Mouse (Mus musculus) testis, adult 2 months (tissue): Measurements from ENCODE around the gene Casz1. TPM values are rescaled to one million over a fixed set of nuclear protein-coding genes. Genes with fewer than 3 reads are reported as not detected.

Experiments used
- H3K27ac ChIP-seq: fragments of 200-500 bp; 2 replicates; pipeline ENCODE4 v1.5.1; 2012; ENCODE audit warnings: low read depth, low read length; ENCODE audit not compliant: control insufficient read depth, insufficient read depth
- H3K27me3 ChIP-seq: fragments of 200-500 bp; 2 replicates; pipeline ENCODE4 v1.6.1; 2012; ENCODE audit warnings: mild to moderate bottlenecking, low read length, moderate library complexity; ENCODE audit not compliant: control insufficient read depth, insufficient read depth
- H3K36me3 ChIP-seq: fragments of 200-500 bp; 2 replicates; pipeline ENCODE4 v1.6.1; 2012; ENCODE audit warnings: mild to moderate bottlenecking, low read length; ENCODE audit not compliant: control insufficient read depth, insufficient read depth
- H3K4me1 ChIP-seq: fragments of 200-500 bp; 2 replicates; pipeline ENCODE4 v1.6.1; 2012; ENCODE audit warnings: low read length; ENCODE audit not compliant: control insufficient read depth, insufficient read depth
- H3K4me3 ChIP-seq: fragments of 200-500 bp; 2 replicates; pipeline ENCODE4 v1.5.1; 2012; ENCODE audit warnings: low read depth, mild to moderate bottlenecking, low read length, moderate library complexity, mixed read lengths; ENCODE audit not compliant: control insufficient read depth
- CTCF ChIP-seq: fragments of 200-500 bp; IDR thresholded peaks from 2 replicates; pipeline ENCODE4 v1.5.1; 2012; ENCODE audit warnings: low read depth, mild to moderate bottlenecking, inconsistent platforms, low read length, moderate library complexity; ENCODE audit not compliant: control insufficient read depth, insufficient read depth, insufficient replicate concordance
- POLR2A ChIP-seq: fragments of 200-500 bp; IDR thresholded peaks from 2 replicates; pipeline ENCODE4 v1.6.1; 2012; ENCODE audit warnings: low read depth, mild to moderate bottlenecking, inconsistent platforms, low read length, moderate library complexity; ENCODE audit not compliant: control insufficient read depth
- polyA plus RNA-seq: library from polyadenylated mRNA; depleted of rRNA; stranded (reverse); fragments of >200 nt; gene quantifications from 2 replicates; pipeline ENCODE4 v1.2.3, GENCODE M21; 2012

The Casz1 gene
- polyA plus RNA-seq, 1 experiment = 8.5 TPM

DNA sequence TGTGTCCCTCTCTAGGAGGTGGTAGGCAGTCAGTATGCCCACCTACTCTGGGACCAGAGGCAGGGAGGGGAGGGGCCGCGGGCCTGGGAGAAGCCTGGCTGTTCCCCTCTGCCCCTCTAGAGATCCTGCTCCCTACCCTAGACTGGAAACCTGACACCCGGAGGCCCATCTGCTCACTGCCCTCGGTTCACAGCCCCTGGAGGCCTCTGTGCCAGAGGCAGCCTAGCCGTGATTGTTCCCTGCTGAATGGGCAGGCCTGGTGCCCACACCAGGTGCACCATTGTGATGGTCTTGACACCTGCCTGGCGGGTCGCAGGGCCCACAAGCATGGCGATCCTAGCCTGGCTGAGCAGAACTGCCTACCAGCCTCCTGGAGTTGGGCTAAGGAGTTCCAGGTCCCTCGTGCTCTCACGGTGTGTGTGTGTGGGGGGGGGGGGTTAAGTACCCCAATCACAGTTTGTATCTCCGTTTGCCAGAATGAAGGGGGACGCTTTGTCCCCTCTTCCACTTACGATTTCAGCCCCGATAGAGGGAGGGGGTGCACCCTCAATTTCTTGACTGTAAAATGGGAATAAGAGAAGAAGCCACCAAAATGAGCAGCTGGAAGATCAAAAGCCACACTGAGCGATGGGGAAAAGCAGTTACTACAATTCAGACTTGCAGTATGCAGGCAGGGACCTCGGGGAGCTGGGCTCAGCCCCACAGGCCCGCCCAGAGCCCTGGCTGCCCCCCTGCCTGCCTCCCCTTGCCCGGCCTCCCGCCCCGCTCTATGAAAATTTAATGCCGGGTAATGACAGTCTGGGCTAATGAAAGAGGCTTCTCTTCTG lies 33.4 kb upstream of the Casz1 start:
- H3K36me3 ChIP-seq = no peaks in the 10 kb centered on the region
- H3K4me3 ChIP-seq = peak overlapping the region; percentile 53
- H3K27me3 ChIP-seq = no peaks in the 10 kb centered on the region
- H3K27ac ChIP-seq = no peak overlapping the region
- peak; percentile 26; the same call in 1 of the 2 replicates for TF ChIP-seq POLR2A
- TF ChIP-seq CTCF = no peak
- H3K4me1 ChIP-seq = peaks cover 4% of the 10 kb centered on the region; the same call in 1 of the 2 replicates

DNA sequence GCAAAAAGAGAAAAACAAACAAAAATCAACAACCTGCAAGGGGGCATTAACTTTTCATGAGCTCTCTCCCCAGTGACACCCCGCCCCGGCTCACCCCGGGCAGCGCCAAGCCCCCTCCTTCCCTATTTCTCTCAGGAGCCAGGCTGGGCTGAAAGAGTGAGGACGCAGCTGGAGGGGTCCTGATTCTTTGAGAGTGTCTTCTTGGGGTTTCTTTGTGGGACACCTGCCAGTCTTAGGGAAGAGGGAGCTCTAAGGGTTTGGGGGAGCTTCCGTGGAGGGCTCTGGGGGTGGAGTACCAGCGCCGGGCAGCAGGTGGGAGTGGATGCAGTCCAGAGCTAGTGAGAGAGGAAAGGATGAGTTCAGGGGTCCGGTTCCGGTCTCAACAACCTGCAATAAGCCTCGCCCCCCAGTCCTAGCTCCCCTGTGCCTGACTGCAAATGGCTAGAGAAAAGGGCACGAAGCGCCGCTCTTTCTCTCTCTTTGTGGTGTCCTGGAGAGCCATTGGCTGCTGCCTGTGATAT lies 32.8 kb upstream of the Casz1 start:
- H3K4me1 ChIP-seq = peaks cover 4% of the 10 kb centered on the region; the same call in 1 of the 2 replicates
- no peak overlapping the region for H3K27ac ChIP-seq
- H3K36me3 ChIP-seq = no peaks in the 10 kb centered on the region
- TF ChIP-seq POLR2A (no peak), CTCF (no peak)
- peak overlapping the region; percentile 4 for H3K4me3 ChIP-seq
- H3K27me3 ChIP-seq = no peaks in the 10 kb centered on the region

DNA sequence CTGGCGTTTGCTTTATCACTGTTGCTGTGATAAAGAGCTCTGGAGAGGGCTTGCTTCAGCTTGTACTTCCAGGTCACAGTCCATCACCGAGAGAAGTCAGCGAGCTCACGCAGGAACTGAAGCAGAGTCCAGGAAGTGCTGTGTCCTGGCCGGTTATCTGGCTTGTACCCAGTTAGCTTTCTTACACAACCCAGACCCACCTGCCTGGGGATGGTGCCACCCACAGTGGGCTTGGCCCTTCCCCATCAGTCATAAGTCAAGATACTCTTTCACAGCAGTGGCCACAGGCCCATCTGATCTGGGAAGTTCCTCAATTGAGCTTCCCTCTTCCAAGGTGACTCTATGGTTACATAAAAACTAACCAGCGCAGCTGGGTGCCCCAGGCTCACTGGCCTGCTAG lies 31.6 kb upstream of the Casz1 start:
- no peak overlapping the region for H3K27ac ChIP-seq
- TF ChIP-seq CTCF (no peak), POLR2A (no peak)
- peaks cover 4% of the 10 kb centered on the region; the same call in 1 of the 2 replicates for H3K4me1 ChIP-seq
- no peak overlapping the region for H3K4me3 ChIP-seq
- no peaks in the 10 kb centered on the region for H3K36me3 ChIP-seq
- H3K27me3 ChIP-seq = no peaks in the 10 kb centered on the region

DNA sequence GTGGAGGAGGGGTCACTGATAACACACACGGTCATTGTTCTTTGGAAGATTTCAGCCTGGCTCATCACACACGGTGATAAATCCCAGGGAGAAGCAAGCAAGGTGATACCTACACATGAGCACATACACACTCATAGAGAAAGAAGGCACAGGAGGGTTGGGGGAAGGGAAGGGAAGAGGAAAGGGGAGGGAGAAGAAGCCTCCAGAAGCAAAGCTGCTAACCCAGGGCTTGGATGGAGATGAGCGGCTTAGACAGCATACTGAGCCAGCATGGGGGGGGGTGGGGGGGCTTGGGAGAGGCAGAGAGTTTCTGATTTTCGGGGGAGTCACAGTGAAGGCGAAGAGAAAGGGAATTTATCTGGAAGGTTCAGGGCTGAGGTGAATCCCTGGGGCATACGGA lies 30.2 kb upstream of the Casz1 start:
- H3K4me3 ChIP-seq = no peak overlapping the region
- H3K4me1 ChIP-seq = peaks cover 4% of the 10 kb centered on the region; the same call in 1 of the 2 replicates
- H3K27ac ChIP-seq = no peak overlapping the region
- TF ChIP-seq POLR2A (no peak), CTCF (no peak)
- H3K27me3 ChIP-seq = no peaks in the 10 kb centered on the region
- H3K36me3 ChIP-seq = no peaks in the 10 kb centered on the region

DNA sequence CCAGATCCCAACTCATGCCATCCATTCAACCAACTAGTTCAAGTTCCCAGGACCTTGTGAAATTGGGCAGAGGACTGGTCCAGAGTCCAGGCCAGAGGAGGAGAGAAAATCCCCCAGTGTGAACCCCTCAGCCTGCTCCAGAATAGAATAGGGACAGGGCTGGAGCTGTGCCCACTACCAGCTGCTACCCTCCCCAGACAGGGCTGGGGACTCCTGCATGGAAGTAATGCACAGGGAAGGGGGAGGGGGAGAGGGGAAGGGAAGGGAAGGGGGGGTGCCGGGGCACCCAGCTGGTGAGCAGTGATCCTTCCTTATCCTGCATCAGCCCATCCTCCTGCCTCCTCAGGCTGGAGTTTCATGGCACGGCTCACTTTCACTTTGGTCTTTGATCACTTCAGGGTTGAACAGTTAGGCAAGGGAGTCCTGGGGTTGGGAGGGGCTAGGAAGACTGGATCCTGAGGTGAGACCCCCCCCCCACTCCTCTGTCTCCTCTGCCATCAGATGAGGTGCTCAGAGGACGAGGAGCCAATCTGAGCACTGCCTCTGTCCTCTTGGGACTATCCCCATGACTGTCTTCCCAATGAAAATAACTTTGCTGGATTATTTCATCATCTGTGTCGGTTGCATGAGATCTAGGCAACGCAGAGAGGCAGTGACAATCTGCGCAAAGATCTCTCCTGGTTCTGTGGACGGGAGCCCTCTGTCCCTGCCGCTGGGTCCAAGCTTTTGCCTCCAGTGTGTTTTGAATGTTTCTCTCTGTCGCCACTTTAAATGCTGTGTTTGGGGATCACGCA lies 28.6 kb upstream of the Casz1 start:
- Histone ChIP-seq H3K27me3 (no peaks in the 10 kb centered on the region), H3K4me3 (no peak overlapping the region), H3K4me1 (peaks cover 1% of the 10 kb centered on the region; the same call in 1 of the 2 replicates), H3K36me3 (no peaks in the 10 kb centered on the region), H3K27ac (no peak overlapping the region)
- no peak for TF ChIP-seq POLR2A

DNA sequence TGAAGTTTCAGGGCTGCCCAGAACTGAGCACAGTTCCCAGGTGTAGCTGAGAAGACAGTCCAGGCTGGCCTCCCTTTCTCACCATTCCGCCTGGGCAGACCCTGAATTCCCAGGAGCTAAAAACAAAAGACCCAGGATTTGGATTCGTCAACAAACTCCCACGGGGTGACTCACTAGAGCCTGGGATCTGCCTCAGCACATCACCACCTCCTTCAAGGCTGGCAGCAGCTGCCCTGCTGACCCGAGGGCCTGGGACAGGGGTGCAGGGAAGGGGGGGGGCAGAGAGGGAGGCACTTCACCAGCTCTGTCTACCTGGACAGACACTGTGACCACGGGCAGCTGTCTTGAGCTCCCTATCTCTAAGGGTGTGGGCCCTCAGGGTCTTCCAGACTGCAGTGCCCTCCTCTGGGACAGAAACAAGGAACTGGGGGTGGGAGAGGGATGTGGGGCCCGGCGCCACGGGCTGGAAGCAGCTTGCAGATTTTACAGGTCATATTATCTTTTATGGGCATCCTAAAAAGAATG lies 24.1 kb upstream of the Casz1 start:
- Histone ChIP-seq H3K36me3 (no peaks in the 10 kb centered on the region), H3K27ac (no peak overlapping the region), H3K4me3 (no peak overlapping the region), H3K27me3 (no peaks in the 10 kb centered on the region), H3K4me1 (no peaks in the 10 kb centered on the region; the same call in 1 of the 2 replicates)
- TF ChIP-seq POLR2A = no peak
- TF ChIP-seq CTCF = no peak

DNA sequence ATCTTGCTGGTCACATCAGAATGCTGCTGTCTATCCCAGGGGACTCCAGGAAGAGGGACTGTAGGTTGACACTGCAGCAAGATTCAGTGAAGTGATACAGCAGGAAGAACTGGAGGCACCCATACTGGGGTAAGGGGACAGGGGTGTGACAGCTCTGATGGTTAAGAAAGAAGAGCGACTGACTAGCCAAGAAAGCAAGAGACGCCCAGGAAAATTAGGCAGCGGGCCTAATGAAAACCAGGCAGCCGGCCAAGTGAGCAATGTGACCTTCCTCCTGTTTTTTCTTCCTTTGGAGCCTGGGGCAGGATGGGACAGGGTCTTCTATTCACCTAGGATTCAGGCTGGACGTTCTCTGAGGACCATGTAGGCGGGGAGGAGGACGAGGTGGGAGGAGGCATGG lies 22.7 kb upstream of the Casz1 start:
- H3K27ac ChIP-seq = no peak overlapping the region
- TF ChIP-seq CTCF (no peak), POLR2A (no peak)
- no peaks in the 10 kb centered on the region for H3K36me3 ChIP-seq
- H3K27me3 ChIP-seq = no peaks in the 10 kb centered on the region
- H3K4me1 ChIP-seq = no peaks in the 10 kb centered on the region; the same call in 1 of the 2 replicates
- no peak overlapping the region for H3K4me3 ChIP-seq
